Mouse (Mus musculus) MEL (cell line): ENCODE data around the gene Fam219a.

Experiments
- CTCF ChIP-seq, 3 experiments: IDR thresholded peaks in 2 of 3; conservative IDR thresholded peaks in 1 of 3; 2 replicates each; pipeline ENCODE4 v1.5.1; 2011 to 2012; ENCODE audit warnings: low read length in 3 of 3, low read depth in 2 of 3, mild to moderate bottlenecking in 2 of 3, improper control_type of control experiment in 1 of 3, inconsistent platforms in 1 of 3, mixed read lengths in 1 of 3, moderate library complexity in 1 of 3; ENCODE audit not compliant: control insufficient read depth in 1 of 3, insufficient read depth in 1 of 3, poor library complexity in 1 of 3, severe bottlenecking in 1 of 3
- ETS1 ChIP-seq: IDR thresholded peaks from 2 replicates; pipeline ENCODE4 v1.6.1; 2012; ENCODE audit warnings: low read depth, mild to moderate bottlenecking, inconsistent platforms, low read length, improper control_type of control experiment, moderate library complexity
- GATA1 ChIP-seq: IDR thresholded peaks from 2 replicates; pipeline ENCODE4 v1.6.1; 2011; ENCODE audit warnings: low read depth, low read length, improper control_type of control experiment
- JUND ChIP-seq: IDR thresholded peaks from 2 replicates; pipeline ENCODE4 v1.6.1; 2011; ENCODE audit warnings: low read depth, mild to moderate bottlenecking, improper control_type of control experiment, low read length
- MYB ChIP-seq: IDR thresholded peaks from 2 replicates; pipeline ENCODE4 v1.6.1; 2011; ENCODE audit warnings: mild to moderate bottlenecking, low read depth, low read length, improper control_type of control experiment
- NRF1 ChIP-seq: IDR thresholded peaks from 2 replicates; pipeline ENCODE4 v1.6.1; 2014; ENCODE audit warnings: low read depth, mild to moderate bottlenecking, inconsistent platforms, low read length, improper control_type of control experiment, moderate library complexity; ENCODE audit not compliant: poor library complexity, insufficient read depth, severe bottlenecking
- POLR2A ChIP-seq, 2 experiments: IDR thresholded peaks; 2 replicates each; pipeline ENCODE4 v1.6.1; 2011 to 2012; ENCODE audit warnings: low read length in 2 of 2, mild to moderate bottlenecking in 2 of 2, control low read depth in 1 of 2, improper control_type of control experiment in 1 of 2, low read depth in 1 of 2, moderate library complexity in 1 of 2; ENCODE audit not compliant: control insufficient read depth in 1 of 2, insufficient read depth in 1 of 2, poor library complexity in 1 of 2
- POLR2AphosphoS2 ChIP-seq: IDR thresholded peaks from 2 replicates; pipeline ENCODE4 v1.6.1; 2011; ENCODE audit warnings: low read length, improper control_type of control experiment
- POLR2AphosphoS5 ChIP-seq: IDR thresholded peaks from 2 replicates; pipeline ENCODE4 v1.6.1; 2012; ENCODE audit warnings: low read depth, borderline replicate concordance, mild to moderate bottlenecking, inconsistent platforms, low read length, moderate library complexity, mixed read lengths
- USF2 ChIP-seq, 2 experiments: IDR thresholded peaks; 2 replicates each; pipeline ENCODE4 v1.6.1; 2011 to 2012; ENCODE audit warnings: improper control_type of control experiment in 2 of 2, low read length in 2 of 2, borderline replicate concordance in 1 of 2, inconsistent platforms in 1 of 2, low read depth in 1 of 2, mild to moderate bottlenecking in 1 of 2; ENCODE audit not compliant: insufficient read depth in 1 of 2
- ZC3H11A ChIP-seq: IDR thresholded peaks from 2 replicates; pipeline ENCODE4 v1.6.1; 2012; ENCODE audit warnings: low read depth, mild to moderate bottlenecking, inconsistent platforms, low read length, improper control_type of control experiment
- ZMIZ1 ChIP-seq: IDR thresholded peaks from 2 replicates; pipeline ENCODE4 v1.6.1; 2012; ENCODE audit warnings: low read depth, mild to moderate bottlenecking, inconsistent platforms, low read length, improper control_type of control experiment, moderate library complexity

- no peak for TF ChIP-seq POLR2A (IDR thresholded peaks at IDR 0.05; ENCODE audit: control insufficient read depth in 1 of 2, insufficient read depth in 1 of 2, low read depth in 1 of 2, low read length in 2 of 2, poor library complexity in 1 of 2)
- TF ChIP-seq POLR2AphosphoS5, result no peak
- no peak for TF ChIP-seq GATA1
- TF ChIP-seq CTCF (IDR thresholded peaks at IDR 0.05 in 2 of 3, conservative IDR thresholded peaks at IDR 0.05 in 1 of 3; ENCODE audit: control insufficient read depth in 1 of 3, insufficient read depth in 1 of 3, low read depth in 2 of 3, low read length in 3 of 3, poor library complexity in 1 of 3, severe bottlenecking in 1 of 3), result no peak
- TF ChIP-seq MYB, result no peak
- TF ChIP-seq ZC3H11A, result no peak
- no peak for TF ChIP-seq POLR2AphosphoS2
- no peak for TF ChIP-seq USF2 (IDR thresholded peaks at IDR 0.05; ENCODE audit: borderline replicate concordance in 1 of 2, insufficient read depth in 1 of 2, low read depth in 1 of 2, low read length in 2 of 2)
- TF ChIP-seq JUND, result no peak
- TF ChIP-seq NRF1, result no peak
- no peak for TF ChIP-seq ZMIZ1
- TF ChIP-seq ETS1, result no peak
Measured at GRCm38 (mm10) chr4:41513309-41513708, 56.0 kb downstream of the Fam219a start.
